In genomic region chr13:23585029-23585441, GRCm38 (mm10) we compare ENCODE assay signal across 8 mouse cellular contexts. TPM values are rescaled to one million over a fixed set of nuclear protein-coding genes. Genes with fewer than 3 reads are reported as not detected.
DNase-seq lines count a peak whose midpoint lies in the region; ATAC-seq and TF ChIP-seq lines count a peak whose summit lies in the region.

No protein-coding gene starts in this region.

- H3K4me2 ChIP-seq in forebrain, embryonic 11.5 days (ENCODE audit: low read depth, low read length, severe bottlenecking): peak overlapping the region; percentile 84
- peak overlapping the region; percentile 74 for H3K4me2 ChIP-seq in heart, postnatal 0 days (ENCODE audit: low read depth, low read length)
- H3K4me2 ChIP-seq in lung, embryonic 14.5 days: peak overlapping the region; percentile 90

- H3K36me3 ChIP-seq in forebrain, embryonic 11.5 days (ENCODE audit: control insufficient read depth, insufficient read depth, low read length): no peaks in the 10 kb centered on the region
- no peaks in the 10 kb centered on the region for H3K36me3 ChIP-seq in heart, postnatal 0 days (replicated peaks; ENCODE audit: control insufficient read depth, insufficient read depth, low read length)
- H3K36me3 ChIP-seq in lung, embryonic 14.5 days (ENCODE audit: insufficient read depth): no peaks in the 10 kb centered on the region

- H3K27me3 ChIP-seq in forebrain, embryonic 11.5 days (ENCODE audit: control insufficient read depth, insufficient read depth, low read length): no peaks in the 10 kb centered on the region
- H3K27me3 ChIP-seq in heart, postnatal 0 days (ENCODE audit: control insufficient read depth, insufficient read depth, low read length): no peaks in the 10 kb centered on the region
- no peaks in the 10 kb centered on the region for H3K27me3 ChIP-seq in lung, embryonic 14.5 days (ENCODE audit: insufficient read depth, low read length)

- H3K4me3 ChIP-seq in forebrain, embryonic 11.5 days (ENCODE audit: low read depth, low read length): peak overlapping the region; percentile 40
- peak overlapping the region; percentile 62 for H3K4me3 ChIP-seq in heart, postnatal 0 days (ENCODE audit: low read depth, low read length)
- peak overlapping the region; percentile 50 for H3K4me3 ChIP-seq in lung, embryonic 14.5 days (ENCODE audit: low read depth, low read length)

- no peaks in the 10 kb centered on the region for H3K9me3 ChIP-seq in forebrain, embryonic 11.5 days (ENCODE audit: control insufficient read depth, low read length)
- no peaks in the 10 kb centered on the region for H3K9me3 ChIP-seq in heart, postnatal 0 days (replicated peaks; ENCODE audit: control insufficient read depth, low read length)
- no peaks in the 10 kb centered on the region for H3K9me3 ChIP-seq in lung, embryonic 14.5 days (ENCODE audit: low read depth, low read length)

- no peak for TF ChIP-seq CTCF in heart, postnatal 0 days (IDR thresholded peaks at IDR 0.05; ENCODE audit: low read depth)
- no peak for TF ChIP-seq CTCF in lung, embryonic 14.5 days (IDR thresholded peaks at IDR 0.05; ENCODE audit: low read depth)

- DNase-seq in 416B (ENCODE audit: low read depth): peak; percentile 91
- DNase-seq in adrenal gland, adult 18-20 months (ENCODE audit: low spot score in 2 of 2): peak; percentile 53 to 54
- DNase-seq in forebrain, embryonic 11.5 days (ENCODE audit: low spot score): peak; percentile 85
- DNase-seq in heart, postnatal 0 days (ENCODE audit: low spot score): peak; percentile 74
- DNase-seq in kidney, postnatal 4 days: peak; percentile 82 to 85
- DNase-seq in lung, embryonic 14.5 days: peak; percentile 90
- DNase-seq in thymus, adult 18-20 months: peak; percentile 41 to 62

- TF ChIP-seq EP300 in heart, postnatal 0 days (IDR thresholded peaks at IDR 0.05; ENCODE audit: low read depth): no peak

- H3K4me1 ChIP-seq in forebrain, embryonic 11.5 days (replicated peaks; ENCODE audit: control insufficient read depth, insufficient read depth, low read length): peaks cover 16% of the 10 kb centered on the region
- peaks cover 24% of the 10 kb centered on the region; the same call in 1 of the 2 replicates for H3K4me1 ChIP-seq in heart, postnatal 0 days (ENCODE audit: control insufficient read depth, insufficient read depth)
- H3K4me1 ChIP-seq in lung, embryonic 14.5 days (ENCODE audit: insufficient read depth): peaks cover 12% of the 10 kb centered on the region

- WGBS in forebrain, embryonic 11.5 days: under 1% methylated on average over 21 of the region's 21 CpGs
- under 1% methylated on average over 21 of the region's 21 CpGs for WGBS in heart, postnatal 0 days
- WGBS in lung, embryonic 14.5 days: under 1% methylated on average over 21 of the region's 21 CpGs

- peak; percentile 15 for ATAC-seq in forebrain, embryonic 11.5 days (replicated peaks; ENCODE audit: low FRiP score)
- ATAC-seq in heart, postnatal 0 days (ENCODE audit: insufficient read depth, low read depth): peak; percentile 31; the same call in 1 of the 2 replicates
- ATAC-seq in lung, embryonic 14.5 days (ENCODE audit: insufficient read depth): no peak
- ATAC-seq in neutrophil, adult 5-6 weeks (ENCODE audit: extremely low read depth, insufficient number of reproducible peaks, low FRiP score, poor library complexity, severe bottlenecking): peak; percentile 42; the same call in 1 of the 2 replicates

- H3K9ac ChIP-seq in forebrain, embryonic 11.5 days (ENCODE audit: low read length): peak overlapping the region; percentile 87
- peak overlapping the region; percentile 82 for H3K9ac ChIP-seq in heart, postnatal 0 days (replicated peaks; ENCODE audit: low read depth, low read length)
- peak overlapping the region; percentile 80 for H3K9ac ChIP-seq in lung, embryonic 14.5 days

- peak overlapping the region; percentile 99 for H3K27ac ChIP-seq in forebrain, embryonic 11.5 days (ENCODE audit: low read depth, low read length)
- peak overlapping the region; percentile 99 for H3K27ac ChIP-seq in heart, postnatal 0 days (ENCODE audit: low read depth)
- H3K27ac ChIP-seq in lung, embryonic 14.5 days (ENCODE audit: low read depth): peak overlapping the region; percentile 99

RNA-seq across cellular contexts. Expression of gene Hist1h4d, which starts 3.6 kb away (rescaled TPM):
- total RNA-seq in adrenal gland, adult 18-20 months (2021): 100 to 1,000 TPM; 125 to 153 TPM
- polyA plus RNA-seq in forebrain, embryonic 11.5 days (2014; fragmentation: Nextera tagmentation; extraction: Ambion mirVana): 132 and 133 TPM in 2 replicates
- 1,649 and 2,136 TPM in 2 replicates for total RNA-seq in heart, postnatal 0 days (2014; rRNA removed; ENCODE audit: low replicate concordance)
- 18.8 and 21.2 TPM in 2 replicates for polyA plus RNA-seq in heart, postnatal 0 days (2015; fragmentation: Nextera tagmentation; extraction: Ambion mirVana)
- polyA plus RNA-seq in lung, embryonic 14.5 days (2014; fragmentation: Nextera tagmentation; extraction: Ambion mirVana): 144 and 147 TPM in 2 replicates
- total RNA-seq in neutrophil, adult 5-6 weeks (2017): 92.3 and 119 TPM in 2 replicates

RNA-seq across cellular contexts. Expression of gene Hist1h3d, which starts 9.5 kb away (rescaled TPM):
- total RNA-seq in adrenal gland, adult 18-20 months (2021): 1 to 10 TPM; 3.2 to 3.9 TPM
- 11.9 and 13.9 TPM in 2 replicates for polyA plus RNA-seq in forebrain, embryonic 11.5 days (2014; fragmentation: Nextera tagmentation; extraction: Ambion mirVana)
- total RNA-seq in heart, postnatal 0 days (2014; rRNA removed; ENCODE audit: low replicate concordance): 116 and 155 TPM in 2 replicates
- polyA plus RNA-seq in heart, postnatal 0 days (2015; fragmentation: Nextera tagmentation; extraction: Ambion mirVana): 1.2 and 1.8 TPM in 2 replicates
- 10.0 and 13.9 TPM in 2 replicates for polyA plus RNA-seq in lung, embryonic 14.5 days (2014; fragmentation: Nextera tagmentation; extraction: Ambion mirVana)
- 12.9 and 13.3 TPM in 2 replicates for total RNA-seq in neutrophil, adult 5-6 weeks (2017)

RNA-seq across cellular contexts. Expression of gene Hist1h2ad, which starts 10.9 kb away (rescaled TPM):
- 1 to 10 TPM; 5.6 to 6.1 TPM for total RNA-seq in adrenal gland, adult 18-20 months (2021)
- 2.5 and 3.0 TPM in 2 replicates for polyA plus RNA-seq in forebrain, embryonic 11.5 days (2014; fragmentation: Nextera tagmentation; extraction: Ambion mirVana)
- total RNA-seq in heart, postnatal 0 days (2014; rRNA removed; ENCODE audit: low replicate concordance): 568 and 769 TPM in 2 replicates
- polyA plus RNA-seq in heart, postnatal 0 days (2015; fragmentation: Nextera tagmentation; extraction: Ambion mirVana): 0.27 and 1.8 TPM in 2 replicates
- 4.2 and 4.9 TPM in 2 replicates for polyA plus RNA-seq in lung, embryonic 14.5 days (2014; fragmentation: Nextera tagmentation; extraction: Ambion mirVana)
- 33.4 and 78.8 TPM in 2 replicates for total RNA-seq in neutrophil, adult 5-6 weeks (2017)

RNA-seq across cellular contexts. Expression of gene Hist1h2bf, which starts 11.0 kb away (rescaled TPM):
- total RNA-seq in adrenal gland, adult 18-20 months (2021): 10 to 100 TPM; 15.9 to 21.9 TPM
- 4.5 and 5.9 TPM in 2 replicates for polyA plus RNA-seq in forebrain, embryonic 11.5 days (2014; fragmentation: Nextera tagmentation; extraction: Ambion mirVana)
- total RNA-seq in heart, postnatal 0 days (2014; rRNA removed; ENCODE audit: low replicate concordance): 603 and 951 TPM in 2 replicates
- polyA plus RNA-seq in heart, postnatal 0 days (2015; fragmentation: Nextera tagmentation; extraction: Ambion mirVana): 1.3 and 1.6 TPM in 2 replicates
- polyA plus RNA-seq in lung, embryonic 14.5 days (2014; fragmentation: Nextera tagmentation; extraction: Ambion mirVana): 7.8 and 12.2 TPM in 2 replicates
- 32.7 and 52.5 TPM in 2 replicates for total RNA-seq in neutrophil, adult 5-6 weeks (2017)

RNA-seq across cellular contexts. Expression of gene Hist1h2bg, which starts 13.8 kb away (rescaled TPM):
- 10 to 100 TPM; 54.4 to 56.8 TPM for total RNA-seq in adrenal gland, adult 18-20 months (2021)
- 7.4 and 10.0 TPM in 2 replicates for polyA plus RNA-seq in forebrain, embryonic 11.5 days (2014; fragmentation: Nextera tagmentation; extraction: Ambion mirVana)
- total RNA-seq in heart, postnatal 0 days (2014; rRNA removed; ENCODE audit: low replicate concordance): 1,110 and 1,666 TPM in 2 replicates
- polyA plus RNA-seq in heart, postnatal 0 days (2015; fragmentation: Nextera tagmentation; extraction: Ambion mirVana): 2.5 and 4.3 TPM in 2 replicates
- 14.9 TPM in 2 replicates for polyA plus RNA-seq in lung, embryonic 14.5 days (2014; fragmentation: Nextera tagmentation; extraction: Ambion mirVana)
- 97.4 and 145 TPM in 2 replicates for total RNA-seq in neutrophil, adult 5-6 weeks (2017)

Comparison
In these comparisons a context has a peak if more than half of its experiments do, and no peak if none do; other contexts are left out.
1. RNA of gene Hist1h4d, which starts 3.6 kb away (total RNA-seq): 1,649 to 2,136 TPM in heart, postnatal 0 days; 125 to 153 TPM in adrenal gland, adult 18-20 months and 92.3 to 119 TPM in neutrophil, adult 5-6 weeks; every median in the first group is over 10 times any median in the second.
2. Peak in every context shown above with its lines, with median percentiles within 50 percentile points of each other: DNase-seq, H3K27ac ChIP-seq, H3K4me2 ChIP-seq, H3K4me3 ChIP-seq and H3K9ac ChIP-seq.